Mouse (Mus musculus) kidney, embryonic 14.5 days (tissue): Measurements from ENCODE around the gene Ccdc15. TPM values are rescaled to one million over a fixed set of nuclear protein-coding genes. Genes with fewer than 3 reads are reported as not detected.

Experiments used
- ATAC-seq: fragments of 200-750 bp; cut with Nextera tagmentation; 2 replicates; pipeline ENCODE4 v1.8.0; 2017; ENCODE audit warnings: moderate number of reproducible peaks, mild to moderate bottlenecking, moderate TSS enrichment, moderate library complexity; ENCODE audit not compliant: low FRiP score, low TSS enrichment
- H3K27ac ChIP-seq: fragments of 300-500 bp; sonication (generic); 2 replicates; pipeline ENCODE4 v1.5.1; 2014; ENCODE audit warnings: low read depth, mild to moderate bottlenecking, low read length, moderate library complexity, mixed read lengths
- H3K27me3 ChIP-seq: fragments of 300-500 bp; sonication (generic); 2 replicates; pipeline ENCODE4 v1.6.1; 2014; ENCODE audit warnings: mild to moderate bottlenecking, low read length; ENCODE audit not compliant: control insufficient read depth, insufficient read depth
- H3K36me3 ChIP-seq: fragments of 300-500 bp; sonication (generic); 2 replicates; pipeline ENCODE4 v1.6.1; 2014; ENCODE audit warnings: low read length, mixed read lengths; ENCODE audit not compliant: control insufficient read depth, insufficient read depth
- H3K4me1 ChIP-seq: fragments of 300-500 bp; sonication (generic); 2 replicates; pipeline ENCODE4 v1.6.1; 2014; ENCODE audit warnings: low read length, mixed read lengths; ENCODE audit not compliant: control insufficient read depth, insufficient read depth
- H3K4me2 ChIP-seq: fragments of 300-500 bp; sonication (generic); replicated peaks from 2 replicates; pipeline ENCODE4 v1.6.1; 2014; ENCODE audit warnings: low read depth, mild to moderate bottlenecking, low read length
- H3K4me3 ChIP-seq: fragments of 300-500 bp; sonication (generic); 2 replicates; pipeline ENCODE4 v1.5.1; 2014; ENCODE audit warnings: mild to moderate bottlenecking, low read length
- H3K9ac ChIP-seq: fragments of 300-500 bp; sonication (generic); 2 replicates; pipeline ENCODE4 v1.6.1; 2014; ENCODE audit warnings: low read depth, mild to moderate bottlenecking, low read length, moderate library complexity
- H3K9me3 ChIP-seq: fragments of 300-500 bp; sonication (generic); 2 replicates; pipeline ENCODE4 v1.6.1; 2016; ENCODE audit warnings: low read length; ENCODE audit not compliant: control insufficient read depth
- WGBS: fragments of 180-500 bp; shearing (Covaris S2); extraction: QIAGEN DNeasy Blood & Tissue Kit; methylation state at CpG from one replicate; pipeline ENCODE4 v1.1.7; 2014; 5-methylcytosine and 5-hydroxymethylcytosine counted together
- polyA plus RNA-seq: library from polyadenylated mRNA; unstranded; fragments of >200 nt; fragmentation: Nextera tagmentation; extraction: Ambion mirVana; gene quantifications from 2 replicates; pipeline ENCODE4 v1.2.1, GENCODE M21; 2014

Ccdc15 gene
- polyA plus RNA-seq, 1 experiment from 2014 or later, result 8.2 TPM

DNA sequence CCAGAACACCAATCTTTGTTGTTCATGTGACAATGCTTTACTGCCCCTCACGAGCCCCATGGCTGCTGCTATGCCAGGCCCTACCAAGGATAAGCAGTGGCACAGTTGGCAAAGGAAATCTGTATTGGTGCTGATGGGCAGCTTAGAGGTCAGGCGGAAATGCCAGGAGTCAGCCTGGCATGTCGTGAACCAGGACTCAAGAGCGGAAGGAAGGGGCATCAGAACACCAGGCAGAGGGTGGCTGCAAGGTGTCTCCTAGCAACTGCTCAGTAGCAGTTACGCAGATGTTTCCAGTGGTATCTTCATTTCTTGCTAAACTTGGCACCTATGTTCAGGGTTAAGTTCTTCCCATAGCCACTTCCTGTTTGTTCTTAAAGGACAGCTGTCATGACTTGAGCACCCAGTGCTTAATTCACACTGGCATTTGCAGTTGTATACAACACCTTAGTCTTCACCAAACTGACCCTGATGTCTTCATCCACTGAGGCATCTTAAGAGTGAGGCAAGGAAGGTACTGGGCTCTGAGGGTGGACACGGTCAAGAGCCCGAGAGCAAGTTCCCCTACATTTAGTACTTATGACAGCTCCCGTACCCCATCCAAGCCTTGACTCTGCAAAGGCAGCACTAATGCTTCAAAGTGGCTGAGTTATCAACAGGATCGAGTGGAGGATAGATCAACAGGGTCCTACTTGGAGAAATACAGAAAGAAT lies 117.6 kb downstream of the Ccdc15 start:
- Histone ChIP-seq H3K9me3 (no peaks in the 10 kb centered on the region), H3K4me1 (no peaks in the 10 kb centered on the region)
- 92% methylated on average over 9 of the region's 9 CpGs for WGBS

DNA sequence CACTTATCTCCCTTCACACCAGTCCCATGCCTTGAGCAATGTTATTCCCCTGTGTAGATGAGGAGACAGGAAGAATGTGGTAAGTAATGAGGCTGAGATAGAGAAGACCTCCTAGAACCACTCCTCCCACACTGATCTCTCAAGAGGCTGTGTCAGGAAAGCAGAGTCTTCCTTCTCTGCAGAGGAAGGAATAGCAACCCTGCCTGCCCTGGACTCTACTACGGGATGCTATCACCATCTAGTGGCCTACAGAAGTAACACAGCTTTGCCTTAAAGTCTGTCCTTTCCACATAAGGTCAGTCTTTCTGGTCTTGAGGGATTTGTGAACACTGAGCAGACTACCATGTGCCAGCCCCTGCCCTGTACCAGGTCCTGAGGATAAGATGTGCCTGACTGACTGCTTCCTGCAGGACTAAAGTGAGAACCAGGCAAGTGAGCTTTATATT lies 118.3 kb downstream of the Ccdc15 start:
- Histone ChIP-seq H3K9ac (no peak overlapping the region), H3K27me3 (no peaks in the 10 kb centered on the region), H3K4me3 (no peak overlapping the region), H3K4me2 (no peak overlapping the region), H3K36me3 (no peaks in the 10 kb centered on the region; the same call in 1 of the 2 replicates), H3K9me3 (no peaks in the 10 kb centered on the region), H3K4me1 (no peaks in the 10 kb centered on the region), H3K27ac (no peak overlapping the region)
- peak; percentile 88 for ATAC-seq
- 11% methylated on average over 1 of the region's 1 CpGs for WGBS

More for the DNA sequence above, 117.6 kb downstream of the Ccdc15 start:
- Histone ChIP-seq H3K4me2 (no peak overlapping the region), H3K27ac (no peak overlapping the region), H3K9ac (no peak overlapping the region), H3K27me3 (no peaks in the 10 kb centered on the region), H3K4me3 (no peak overlapping the region), H3K36me3 (no peaks in the 10 kb centered on the region; the same call in 1 of the 2 replicates)
- no peak for ATAC-seq

Other genes starting within 250 kb of the Ccdc15 start
- gene Pknox2, start 201.0 kb downstream of the Ccdc15 start, polyA plus RNA-seq, result 5.4 and 5.5 TPM in 2 replicates
- 12.2 and 13.6 TPM in 2 replicates for gene Tmem218, start 140.2 kb downstream of the Ccdc15 start, polyA plus RNA-seq
- gene Slc37a2, start 92.7 kb downstream of the Ccdc15 start, polyA plus RNA-seq, result 1.1 and 1.6 TPM in 2 replicates
- gene Hepacam, start 18.9 kb upstream of the Ccdc15 start, polyA plus RNA-seq, result not detected in 2 replicates
- gene Robo4, start 53.5 kb upstream of the Ccdc15 start, polyA plus RNA-seq, result 10.5 and 11.9 TPM in 2 replicates
- 0.09 and 0.11 TPM in 2 replicates for gene Robo3, start 84.8 kb upstream of the Ccdc15 start, polyA plus RNA-seq
- gene Msantd2, start 140.9 kb upstream of the Ccdc15 start, polyA plus RNA-seq, result 28.5 and 33.2 TPM in 2 replicates
- 49.7 and 61.8 TPM in 2 replicates for gene Esam, start 179.6 kb upstream of the Ccdc15 start, polyA plus RNA-seq
- 1.1 and 1.3 TPM in 2 replicates for gene Vsig2, start 190.8 kb upstream of the Ccdc15 start, polyA plus RNA-seq
- gene Nrgn, start 204.5 kb upstream of the Ccdc15 start, polyA plus RNA-seq, result 3.1 and 3.4 TPM in 2 replicates
- gene Siae, start 207.3 kb upstream of the Ccdc15 start, polyA plus RNA-seq, result 6.8 and 10.8 TPM in 2 replicates